Mouse (Mus musculus) brain, embryonic 14.5 days (tissue): ENCODE results near the gene Wipf2.

Source experiments
- CTCF ChIP-seq: fragments of 200-500 bp; IDR thresholded peaks from 2 replicates; pipeline ENCODE4 v1.5.1; 2012; ENCODE audit warnings: inconsistent platforms, mild to moderate bottlenecking, moderate library complexity, borderline replicate concordance; ENCODE audit not compliant: insufficient read depth, insufficient read length; ENCODE audit errors: extremely low read depth
- POLR2A ChIP-seq: fragments of 200-500 bp; IDR thresholded peaks from 2 replicates; pipeline ENCODE4 v1.6.1; 2012; ENCODE audit warnings: mild to moderate bottlenecking, inconsistent platforms, borderline replicate concordance; ENCODE audit not compliant: poor library complexity, insufficient read depth, insufficient read length, severe bottlenecking; ENCODE audit errors: extremely low read depth

GRCm38 (mm10) chr11:98953835-98954320, 90.4 kb downstream of the Wipf2 start:
- TF ChIP-seq POLR2A (no peak), CTCF (no peak)
